Mouse (Mus musculus): ENCODE measurements around the gene Tm4sf5. TPM values are rescaled to one million over a fixed set of nuclear protein-coding genes. Genes with fewer than 3 reads are reported as not detected.

Tm4sf5 gene
- polyA plus RNA-seq (2015; fragmentation: Nextera tagmentation; extraction: Ambion mirVana): 253 and 283 TPM in 2 replicates

- Histone ChIP-seq H3K27me3 (replicated peaks; ENCODE audit: control insufficient read depth, insufficient read depth, low read length) (no peaks in the 10 kb centered on the region), H3K36me3 (ENCODE audit: control insufficient read depth, insufficient read depth, low read length) (no peaks in the 10 kb centered on the region), H3K9ac (ENCODE audit: low read depth, low read length) (peak within 1 kb of the TSS; percentile 57), H3K4me1 (ENCODE audit: control insufficient read depth, insufficient read depth, low read length) (peaks cover 14% of the 10 kb centered on the region), H3K9me3 (ENCODE audit: control insufficient read depth, low read length) (no peaks in the 10 kb centered on the region), H3K4me3 (ENCODE audit: low read length) (peak within 1 kb of the TSS; percentile 50), H3K27ac (ENCODE audit: low read length) (peak within 1 kb of the TSS; percentile 87), H3K4me2 (ENCODE audit: low read depth, low read length) (peak within 1 kb of the TSS; percentile 50)
- ATAC-seq: peak; percentile 92
- WGBS: 48% methylated on average over 9 of the region's 9 CpGs
Observed at GRCm38 (mm10) chr11:70504970-70505369, at the start of gene Tm4sf5. Tm4sf5 (plus strand) TSS chr11:70505244.

- no peaks in the 10 kb centered on the region for H3K9me3 ChIP-seq (ENCODE audit: control insufficient read depth, low read length)
- H3K36me3 ChIP-seq (ENCODE audit: control insufficient read depth, insufficient read depth, low read length): no peaks in the 10 kb centered on the region
- peak within 1 kb of the TSS; percentile 70 for H3K9ac ChIP-seq (ENCODE audit: low read depth, low read length)
- 14% methylated on average over 31 of the region's 32 CpGs for WGBS
- peak within 1 kb of the TSS; percentile 95 for H3K4me2 ChIP-seq (ENCODE audit: low read depth, low read length)
- peaks cover 6% of the 10 kb centered on the region; the same call in 1 of the 2 replicates for H3K27me3 ChIP-seq (replicated peaks; ENCODE audit: control insufficient read depth, insufficient read depth, low read length)
- peak within 1 kb of the TSS; percentile 63 for H3K4me3 ChIP-seq (ENCODE audit: low read length)
- peak; percentile 47; the same call in 1 of the 2 replicates for ATAC-seq
- no peak within 1 kb of the TSS for H3K27ac ChIP-seq (ENCODE audit: low read length)
- peaks cover 7% of the 10 kb centered on the region; the same call in 1 of the 2 replicates for H3K4me1 ChIP-seq (ENCODE audit: control insufficient read depth, insufficient read depth, low read length)
Observed at GRCm38 (mm10) chr11:70458688-70459600, 46.1 kb upstream of the Tm4sf5 start, which contains the start of gene Zmynd15. Zmynd15 (plus strand) TSS chr11:70459433.

GRCm38 (mm10) chr11:70459601-70460101 is 45.4 kb upstream of the Tm4sf5 start, which contains the start of gene Cxcl16:
Cxcl16 (minus strand) TSS chr11:70459984.
- peaks cover 7% of the 10 kb centered on the region; the same call in 1 of the 2 replicates for H3K4me1 ChIP-seq (ENCODE audit: control insufficient read depth, insufficient read depth, low read length)
- no peaks in the 10 kb centered on the region for H3K36me3 ChIP-seq (ENCODE audit: control insufficient read depth, insufficient read depth, low read length)
- peak within 1 kb of the TSS; percentile 63 for H3K4me3 ChIP-seq (ENCODE audit: low read length)
- H3K4me2 ChIP-seq (ENCODE audit: low read depth, low read length): peak within 1 kb of the TSS; percentile 95
- H3K27ac ChIP-seq (ENCODE audit: low read length): no peak within 1 kb of the TSS
- no peaks in the 10 kb centered on the region for H3K9me3 ChIP-seq (ENCODE audit: control insufficient read depth, low read length)
- 2% methylated on average over 30 of the region's 30 CpGs for WGBS
- peak within 1 kb of the TSS; percentile 70 for H3K9ac ChIP-seq (ENCODE audit: low read depth, low read length)
- peak; percentile 80 for ATAC-seq
- peaks cover 12% of the 10 kb centered on the region; the same call in 1 of the 2 replicates for H3K27me3 ChIP-seq (replicated peaks; ENCODE audit: control insufficient read depth, insufficient read depth, low read length)

GRCm38 (mm10) chr11:70463970-70464369 is 41.1 kb upstream of the Tm4sf5 start:
- Histone ChIP-seq H3K4me1 (ENCODE audit: control insufficient read depth, insufficient read depth, low read length) (peaks cover 15% of the 10 kb centered on the region), H3K27ac (ENCODE audit: low read length) (no peak overlapping the region), H3K36me3 (ENCODE audit: control insufficient read depth, insufficient read depth, low read length) (no peaks in the 10 kb centered on the region), H3K9me3 (ENCODE audit: control insufficient read depth, low read length) (no peaks in the 10 kb centered on the region), H3K27me3 (replicated peaks; ENCODE audit: control insufficient read depth, insufficient read depth, low read length) (peaks cover 17% of the 10 kb centered on the region; the same call in 1 of the 2 replicates), H3K9ac (ENCODE audit: low read depth, low read length) (no peak overlapping the region), H3K4me3 (ENCODE audit: low read length) (no peak overlapping the region), H3K4me2 (ENCODE audit: low read depth, low read length) (no peak overlapping the region)
- 85% methylated on average over 5 of the region's 5 CpGs for WGBS
- no peak for ATAC-seq

- Histone ChIP-seq H3K4me2 (ENCODE audit: low read depth, low read length) (peak overlapping the region; percentile 57), H3K27me3 (replicated peaks; ENCODE audit: control insufficient read depth, insufficient read depth, low read length) (peaks cover 17% of the 10 kb centered on the region; the same call in 1 of the 2 replicates), H3K36me3 (ENCODE audit: control insufficient read depth, insufficient read depth, low read length) (no peaks in the 10 kb centered on the region), H3K9me3 (ENCODE audit: control insufficient read depth, low read length) (no peaks in the 10 kb centered on the region), H3K4me1 (ENCODE audit: control insufficient read depth, insufficient read depth, low read length) (peaks cover 16% of the 10 kb centered on the region), H3K27ac (ENCODE audit: low read length) (no peak overlapping the region), H3K9ac (ENCODE audit: low read depth, low read length) (no peak overlapping the region), H3K4me3 (ENCODE audit: low read length) (0 out of 2 replicates have a peak overlapping the region, but pooled peaks have one; percentile 30)
- WGBS: 40% methylated on average over 16 of the region's 16 CpGs
- no peak; the same call in 1 of the 2 replicates for ATAC-seq
Observed at GRCm38 (mm10) chr11:70465211-70465610, 39.8 kb upstream of the Tm4sf5 start.

- Histone ChIP-seq H3K27ac (ENCODE audit: low read length) (no peak overlapping the region), H3K4me2 (ENCODE audit: low read depth, low read length) (peak overlapping the region; percentile 57), H3K4me1 (ENCODE audit: control insufficient read depth, insufficient read depth, low read length) (peaks cover 16% of the 10 kb centered on the region), H3K9me3 (ENCODE audit: control insufficient read depth, low read length) (no peaks in the 10 kb centered on the region), H3K4me3 (ENCODE audit: low read length) (peak overlapping the region; percentile 30), H3K36me3 (ENCODE audit: control insufficient read depth, insufficient read depth, low read length) (no peaks in the 10 kb centered on the region), H3K27me3 (replicated peaks; ENCODE audit: control insufficient read depth, insufficient read depth, low read length) (peaks cover 17% of the 10 kb centered on the region; the same call in 1 of the 2 replicates), H3K9ac (ENCODE audit: low read depth, low read length) (peak overlapping the region; percentile 58)
- 10% methylated on average over 23 of the region's 23 CpGs for WGBS
- ATAC-seq: peak; percentile 26; the same call in 1 of the 2 replicates
Observed at GRCm38 (mm10) chr11:70465824-70466223, 39.2 kb upstream of the Tm4sf5 start.

GRCm38 (mm10) chr11:70467902-70468619 is 37.0 kb upstream of the Tm4sf5 start:
- no peaks in the 10 kb centered on the region for H3K9me3 ChIP-seq (ENCODE audit: control insufficient read depth, low read length)
- H3K9ac ChIP-seq (ENCODE audit: low read depth, low read length): no peak overlapping the region
- H3K4me2 ChIP-seq (ENCODE audit: low read depth, low read length): no peak overlapping the region
- WGBS: 71% methylated on average over 5 of the region's 5 CpGs
- no peak for ATAC-seq
- H3K4me3 ChIP-seq (ENCODE audit: low read length): no peak overlapping the region
- H3K36me3 ChIP-seq (ENCODE audit: control insufficient read depth, insufficient read depth, low read length): no peaks in the 10 kb centered on the region
- peak overlapping the region; percentile 14; the same call in 1 of the 2 replicates for H3K27ac ChIP-seq (ENCODE audit: low read length)
- H3K27me3 ChIP-seq (replicated peaks; ENCODE audit: control insufficient read depth, insufficient read depth, low read length): peaks cover 17% of the 10 kb centered on the region; the same call in 1 of the 2 replicates
- H3K4me1 ChIP-seq (ENCODE audit: control insufficient read depth, insufficient read depth, low read length): peaks cover 16% of the 10 kb centered on the region

GRCm38 (mm10) chr11:70469764-70470163 is 35.3 kb upstream of the Tm4sf5 start:
- 86% methylated on average over 3 of the region's 3 CpGs for WGBS

More at GRCm38 (mm10) chr11:70469764-70470163, 35.3 kb upstream of the Tm4sf5 start:
- peaks cover 5% of the 10 kb centered on the region; the same call in 1 of the 2 replicates for H3K27me3 ChIP-seq (replicated peaks; ENCODE audit: control insufficient read depth, insufficient read depth, low read length)
- H3K4me1 ChIP-seq (ENCODE audit: control insufficient read depth, insufficient read depth, low read length): peaks cover 21% of the 10 kb centered on the region
- H3K9me3 ChIP-seq (ENCODE audit: control insufficient read depth, low read length): no peaks in the 10 kb centered on the region
- H3K9ac ChIP-seq (ENCODE audit: low read depth, low read length): no peak overlapping the region
- no peaks in the 10 kb centered on the region for H3K36me3 ChIP-seq (ENCODE audit: control insufficient read depth, insufficient read depth, low read length)
- H3K4me2 ChIP-seq (ENCODE audit: low read depth, low read length): no peak overlapping the region
- H3K27ac ChIP-seq (ENCODE audit: low read length): no peak overlapping the region
- no peak overlapping the region for H3K4me3 ChIP-seq (ENCODE audit: low read length)
- ATAC-seq: no peak

All from intestine, embryonic 16.5 days (tissue).